Mouse (Mus musculus) inflammation-experienced regulatory T-cells (primary cell): ENCODE measurements around the gene Slc35e3. TPM values are rescaled to one million over a fixed set of nuclear protein-coding genes. Genes with fewer than 3 reads are reported as not detected.

Experiments
- polyA plus RNA-seq, 2 experiments: library from polyadenylated mRNA; unstranded; fragments of 100-300 nt; shearing (Covaris generic); gene quantifications; one replicate each; pipeline ENCODE4 v1.2.1; 2017

The Slc35e3 gene
- polyA plus RNA-seq: 10 to 100 TPM; 10.6 to 11.8 TPM

GRCm38 (mm10) chr10:117746297-117746883 lies at the start of gene Slc35e3:
Gene Slc35e3, minus strand, starts transcription at chr10:117746365.

GRCm38 (mm10) chr10:117792141-117793091 lies 46.3 kb upstream of the Slc35e3 start, which contains the start of gene Nup107:
Gene Nup107, minus strand, starts transcription at chr10:117792705.

GRCm38 (mm10) chr10:117710604-117711141 lies 35.5 kb downstream of the Slc35e3 start, which contains the start of gene Mdm2:
Gene Mdm2, minus strand, starts transcription at chr10:117710758.

Other genes with a start within 250 kb of the Slc35e3 start
- gene Cpm, start 116.9 kb downstream of the Slc35e3 start, polyA plus RNA-seq: 10 to 100 TPM; 32.8 to 50.5 TPM
- gene Mdm2, start 35.6 kb downstream of the Slc35e3 start, polyA plus RNA-seq: 100 to 1,000 TPM in 1 of 2 experiments, 10 to 100 TPM in 1; 86.6 to 113 TPM
- gene Nup107, start 46.3 kb upstream of the Slc35e3 start, polyA plus RNA-seq: 10 to 100 TPM; 43.8 to 56.8 TPM
- gene Rap1b, start 99.7 kb upstream of the Slc35e3 start, polyA plus RNA-seq: 100 to 1,000 TPM; 405 to 534 TPM